Mouse (Mus musculus) brain, embryonic 14.5 days (tissue): ENCODE measurements at regions not wholly inside any gene's neighbourhood (a gene's known extent, or its start where the extent isn't known, plus 50 kb on each side); places are given as distances from the start of the nearest gene placed in this dataset.

ENCODE experiments used
- CTCF ChIP-seq: fragments of 200-500 bp; IDR thresholded peaks from 2 replicates; pipeline ENCODE4 v1.5.1; 2012; ENCODE audit warnings: inconsistent platforms, mild to moderate bottlenecking, moderate library complexity, borderline replicate concordance; ENCODE audit not compliant: insufficient read depth, insufficient read length; ENCODE audit errors: extremely low read depth
- POLR2A ChIP-seq: fragments of 200-500 bp; IDR thresholded peaks from 2 replicates; pipeline ENCODE4 v1.6.1; 2012; ENCODE audit warnings: mild to moderate bottlenecking, inconsistent platforms, borderline replicate concordance; ENCODE audit not compliant: poor library complexity, insufficient read depth, insufficient read length, severe bottlenecking; ENCODE audit errors: extremely low read depth

DNA sequence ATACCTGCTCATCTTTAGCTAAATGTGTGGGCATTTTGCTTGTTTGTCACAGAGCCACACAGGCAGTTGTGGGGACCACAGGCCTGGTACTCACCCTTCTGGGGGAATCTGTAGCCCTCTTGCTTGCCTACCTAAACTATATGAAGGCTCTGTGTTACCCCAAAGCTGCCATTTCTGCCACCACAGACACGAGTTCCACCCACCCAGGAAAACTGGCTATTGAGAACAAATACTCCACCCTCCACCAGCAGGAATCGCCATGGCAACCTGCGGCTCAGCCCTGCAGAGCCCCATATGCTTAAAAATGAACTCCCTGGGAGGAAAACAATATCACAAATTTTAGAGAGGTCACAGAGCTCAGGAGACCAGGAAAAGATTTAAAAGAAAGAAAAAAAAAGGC is 76.0 kb upstream of the Ywhaq start:
- no peak for TF ChIP-seq CTCF
- TF ChIP-seq POLR2A: no peak
